Mouse (Mus musculus) ES-Bruce4 (cell line): ENCODE data around the gene Limk2.

Experiments
- CTCF ChIP-seq: IDR thresholded peaks from one replicate; pipeline ENCODE4 v1.8.1; 2011; ENCODE audit warnings: low read depth, low read length
- EP300 ChIP-seq: IDR thresholded peaks from 2 replicates; pipeline ENCODE4 v1.6.1; 2011; ENCODE audit warnings: low read depth, low read length; ENCODE audit not compliant: insufficient read depth
- POLR2A ChIP-seq: IDR thresholded peaks from one replicate; pipeline ENCODE4 v1.8.1; 2011; ENCODE audit warnings: low read length; ENCODE audit not compliant: insufficient read depth

DNA sequence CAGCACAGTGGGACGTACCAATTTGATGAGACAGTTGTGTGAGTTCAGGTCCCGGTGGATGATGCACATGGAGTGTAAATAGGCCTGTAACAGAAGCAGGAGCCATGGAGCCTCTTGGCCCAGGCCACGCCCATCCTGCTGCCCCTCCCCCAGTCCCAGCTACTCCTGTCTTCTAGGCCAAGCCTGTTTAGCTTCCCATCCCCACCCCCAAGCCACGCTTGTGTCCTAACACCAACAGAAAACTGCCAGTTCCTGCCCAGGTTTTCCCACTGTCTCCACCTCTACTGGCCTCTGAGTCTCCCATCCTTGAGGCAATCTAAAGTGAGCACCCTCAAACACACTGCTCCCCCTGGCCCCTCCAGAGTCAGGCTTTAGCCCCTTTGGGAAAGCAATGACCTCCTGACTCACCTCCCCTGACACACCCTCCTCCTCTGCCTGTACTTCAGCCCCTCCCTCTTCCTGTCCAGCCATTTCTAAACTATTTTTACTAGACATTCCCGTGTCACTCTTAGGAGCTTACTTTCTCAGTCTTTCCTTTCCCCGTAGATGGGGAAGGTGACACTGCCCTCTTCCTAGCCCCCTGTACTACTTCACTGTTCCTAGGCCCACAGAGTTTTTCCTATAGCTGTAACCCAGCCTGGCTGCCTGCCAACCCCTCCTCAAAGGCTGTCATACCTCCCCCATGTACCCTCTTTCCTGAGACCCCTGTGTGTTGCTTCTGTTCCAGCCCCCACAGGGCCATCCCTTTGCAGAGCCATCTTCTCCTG lies 60.2 kb downstream of the Limk2 start:
- no peak for TF ChIP-seq CTCF
- no peak for TF ChIP-seq POLR2A
- TF ChIP-seq EP300: peak; percentile 78; the same call in 1 of the 2 replicates
